Mouse (Mus musculus) cortical plate, adult 2 months (tissue): ENCODE results near the gene Tmem265. TPM values are rescaled to one million over a fixed set of nuclear protein-coding genes. Genes with fewer than 3 reads are reported as not detected.

Source experiments
- H3K27ac ChIP-seq: fragments of 200-500 bp; 2 replicates; pipeline ENCODE4 v1.5.1; 2012; ENCODE audit warnings: low read length, control low read depth, inconsistent platforms; ENCODE audit not compliant: insufficient read depth
- H3K4me1 ChIP-seq: fragments of 200-500 bp; 2 replicates; pipeline ENCODE4 v1.6.1; 2011; ENCODE audit warnings: low read length; ENCODE audit not compliant: control insufficient read depth, insufficient read depth
- H3K4me3 ChIP-seq: fragments of 200-500 bp; 2 replicates; pipeline ENCODE4 v1.5.1; 2011; ENCODE audit warnings: mild to moderate bottlenecking, low read length, control low read depth; ENCODE audit not compliant: insufficient read depth
- CTCF ChIP-seq: fragments of 200-500 bp; IDR thresholded peaks from 2 replicates; pipeline ENCODE4 v1.5.1; 2011; ENCODE audit warnings: mild to moderate bottlenecking, control low read depth, low read length; ENCODE audit not compliant: insufficient read depth; ENCODE audit errors: extremely low read depth
- POLR2A ChIP-seq: fragments of 200-500 bp; IDR thresholded peaks from 2 replicates; pipeline ENCODE4 v1.6.1; 2011; ENCODE audit warnings: mild to moderate bottlenecking, low read length, control low read depth; ENCODE audit not compliant: insufficient read depth; ENCODE audit errors: extremely low read depth
- polyA plus RNA-seq: library from polyadenylated mRNA; depleted of rRNA; stranded (reverse); fragments of >200 nt; gene quantifications from 2 replicates; pipeline ENCODE4 v1.2.3, GENCODE M21; 2012; rRNA removed

The Tmem265 gene
- polyA plus RNA-seq, 1 experiment: not detected

DNA sequence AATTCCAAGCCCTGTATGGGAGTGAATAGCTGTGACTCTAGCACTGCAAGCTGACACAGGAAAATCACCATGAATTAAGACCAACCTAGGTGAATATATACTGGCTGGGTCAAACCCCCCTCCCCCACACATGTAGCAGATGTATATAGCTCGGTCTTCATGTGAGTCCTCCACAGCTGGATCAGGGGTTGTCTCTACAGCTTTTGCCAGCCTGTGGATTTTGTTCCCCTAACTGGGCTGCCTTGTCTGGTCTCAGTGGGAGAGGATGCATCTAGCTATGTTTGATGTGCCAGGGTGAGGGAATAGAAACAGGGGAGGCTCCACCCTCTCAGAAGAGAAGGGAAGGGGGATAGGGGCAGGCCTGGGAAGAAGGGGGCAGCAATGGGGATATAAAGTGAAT lies 55.1 kb downstream of the Tmem265 start:
- no peak overlapping the region for H3K27ac ChIP-seq
- peak overlapping the region; percentile 64; the same call in 1 of the 2 replicates for H3K4me3 ChIP-seq
- H3K4me1 ChIP-seq: peaks cover 1% of the 10 kb centered on the region; the same call in 1 of the 2 replicates
- TF ChIP-seq POLR2A (no peak), CTCF (no peak)

Other genes with a start within 250 kb of the Tmem265 start
- gene Zfp768, start 215.8 kb upstream of the Tmem265 start, polyA plus RNA-seq: 14.2 and 14.6 TPM in 2 replicates
- 5.2 and 5.5 TPM in 2 replicates for gene Zfp747, start 185.3 kb upstream of the Tmem265 start, polyA plus RNA-seq
- 2.7 TPM in 2 replicates for gene 9130019O22Rik, start 174.2 kb upstream of the Tmem265 start, polyA plus RNA-seq
- 5.4 and 8.3 TPM in 2 replicates for gene E430018J23Rik, start 167.8 kb upstream of the Tmem265 start, polyA plus RNA-seq
- gene Zfp764, start 154.6 kb upstream of the Tmem265 start, polyA plus RNA-seq: 3.4 and 3.9 TPM in 2 replicates
- gene Zfp688, start 139.3 kb upstream of the Tmem265 start, polyA plus RNA-seq: 19.2 and 19.3 TPM in 2 replicates
- 5.3 and 5.8 TPM in 2 replicates for gene Zfp689, start 112.2 kb upstream of the Tmem265 start, polyA plus RNA-seq
- 44.0 and 44.8 TPM in 2 replicates for gene Prr14, start 101.8 kb upstream of the Tmem265 start, polyA plus RNA-seq
- gene Fbrs, start 82.2 kb upstream of the Tmem265 start, polyA plus RNA-seq: 26.6 and 27.1 TPM in 2 replicates
- 24.7 and 26.4 TPM in 2 replicates for gene Srcap, start 49.4 kb upstream of the Tmem265 start, polyA plus RNA-seq
- gene Gm42715, start 41.8 kb upstream of the Tmem265 start, polyA plus RNA-seq: 11.3 and 13.3 TPM in 2 replicates
- 143 and 150 TPM in 2 replicates for gene Phkg2, start 11.9 kb downstream of the Tmem265 start, polyA plus RNA-seq
- 22.0 and 22.3 TPM in 2 replicates for gene Ccdc189, start 27.2 kb downstream of the Tmem265 start, polyA plus RNA-seq
- gene Rnf40, start 27.4 kb downstream of the Tmem265 start, polyA plus RNA-seq: 48.0 and 51.1 TPM in 2 replicates
- 16.9 and 19.5 TPM in 2 replicates for gene Zfp629, start 54.4 kb downstream of the Tmem265 start, polyA plus RNA-seq
- gene Bcl7c, start 147.5 kb downstream of the Tmem265 start, polyA plus RNA-seq: 25.5 and 27.0 TPM in 2 replicates
- 7.1 and 7.5 TPM in 2 replicates for gene Ctf1, start 151.3 kb downstream of the Tmem265 start, polyA plus RNA-seq
- gene Ctf2, start 170.8 kb downstream of the Tmem265 start, polyA plus RNA-seq: not detected in 2 replicates
- gene Fbxl19, start 183.2 kb downstream of the Tmem265 start, polyA plus RNA-seq: 59.2 and 60.7 TPM in 2 replicates
- 24.6 and 25.0 TPM in 2 replicates for gene Orai3, start 208.4 kb downstream of the Tmem265 start, polyA plus RNA-seq
- gene Setd1a, start 215.3 kb downstream of the Tmem265 start, polyA plus RNA-seq: 15.7 and 16.4 TPM in 2 replicates
- not detected in 2 replicates for gene Gm49388, start 224.2 kb downstream of the Tmem265 start, polyA plus RNA-seq
- 14.2 and 14.5 TPM in 2 replicates for gene Hsd3b7, start 239.2 kb downstream of the Tmem265 start, polyA plus RNA-seq